Mouse (Mus musculus) G1E (cell line): ENCODE results near the gene Tmem88b. TPM values are rescaled to one million over a fixed set of nuclear protein-coding genes. Genes with fewer than 3 reads are reported as not detected.

ENCODE experiments used
- ATAC-seq: 2 replicates; pipeline ENCODE4 v1.8.0; 2016; ENCODE audit warnings: mild to moderate bottlenecking; ENCODE audit not compliant: insufficient number of reproducible peaks, poor library complexity, low FRiP score, severe bottlenecking; ENCODE audit errors: extremely low read depth
- DNase-seq: peaks from one replicate; pipeline ENCODE4 v3.0.0; 2012; ENCODE audit warnings: low spot score
- H3K27me3 ChIP-seq: 2 replicates; pipeline ENCODE4 v1.6.1; 2012; ENCODE audit warnings: mild to moderate bottlenecking, low read length, inconsistent platforms; ENCODE audit not compliant: insufficient read depth
- H3K36me3 ChIP-seq: replicated peaks from 2 replicates; pipeline ENCODE3; 2012; ENCODE audit warnings: mild to moderate bottlenecking, inconsistent platforms
- H3K4me1 ChIP-seq: 2 replicates; pipeline ENCODE4 v1.6.1; 2012; ENCODE audit warnings: low read depth, low read length, inconsistent platforms, mixed read lengths; ENCODE audit not compliant: insufficient read depth
- H3K4me3 ChIP-seq: 2 replicates; pipeline ENCODE4 v1.5.1; 2012; ENCODE audit warnings: low read depth, mild to moderate bottlenecking, inconsistent platforms, low read length, moderate library complexity, mixed read lengths
- H3K9me3 ChIP-seq: replicated peaks from 2 replicates; pipeline ENCODE4 v1.6.1; 2012; ENCODE audit warnings: inconsistent platforms
- CTCF ChIP-seq: IDR thresholded peaks from 2 replicates; pipeline ENCODE4 v1.5.1; 2012; ENCODE audit warnings: low read depth, low read length, inconsistent platforms, mixed read lengths
- GATA1 ChIP-seq: IDR thresholded peaks from 2 replicates; pipeline ENCODE4 v1.6.1; 2012; ENCODE audit warnings: borderline replicate concordance, low read length, inconsistent platforms, mixed read lengths
- GATA2 ChIP-seq: IDR thresholded peaks from 2 replicates; pipeline ENCODE4 v1.6.1; 2012; ENCODE audit warnings: low read depth, low read length, inconsistent platforms, borderline replicate concordance
- POLR2AphosphoS5 ChIP-seq: IDR thresholded peaks from 2 replicates; pipeline ENCODE4 v1.6.1; 2012; ENCODE audit warnings: low read depth, low read length, inconsistent platforms; ENCODE audit not compliant: insufficient replicate concordance
- TAL1 ChIP-seq: conservative IDR thresholded peaks from 2 replicates; pipeline ENCODE4 v1.6.1; 2012; ENCODE audit warnings: low read depth, low read length, inconsistent platforms, mixed read lengths
- polyA plus RNA-seq: library from polyadenylated mRNA; stranded (reverse); fragments of >175 nt; gene quantifications from 2 replicates; pipeline ENCODE4 v1.2.3, GENCODE M21; 2012
- total RNA-seq, 2 experiments: library from RNA; stranded (forward) in 1 of 2; stranded (reverse) in 1 of 2; fragments of 200-1000 nt in 1 of 2; fragments of >200 nt in 1 of 2; fragmentation: Nextera tagmentation in 1 of 2; gene quantifications; 2 replicates each; pipeline ENCODE4 v1.2.3; 2014 to 2017

The Tmem88b gene
- total and polyA plus RNA-seq, 3 experiments: 0.05 TPM; not detected in 2

- no peaks in the 10 kb centered on the region for H3K27me3 ChIP-seq
- peak overlapping the region; percentile 90 for H3K4me3 ChIP-seq
- ATAC-seq: peak; percentile 52; the same call in 1 of the 2 replicates
- H3K9me3 ChIP-seq: no peaks in the 10 kb centered on the region
- H3K36me3 ChIP-seq: peaks cover 43% of the 10 kb centered on the region
- H3K4me1 ChIP-seq: peaks cover 41% of the 10 kb centered on the region
- no peak for TF ChIP-seq GATA2
- 0 out of 2 replicates have a peak, but pooled peaks have one; percentile 9 for TF ChIP-seq CTCF
- TF ChIP-seq POLR2AphosphoS5: no peak
- DNase-seq: peak; percentile 40
These were observed 25.6 kb downstream of the Tmem88b start for GRCm38 (mm10) chr4:155759862-155760612.

- H3K4me1 ChIP-seq: peaks cover 48% of the 10 kb centered on the region
- no peak for DNase-seq
- peaks cover 71% of the 10 kb centered on the region for H3K36me3 ChIP-seq
- no peak for TF ChIP-seq POLR2AphosphoS5
- TF ChIP-seq TAL1: no peak
- TF ChIP-seq GATA1: no peak
- no peak for TF ChIP-seq CTCF
- no peak for TF ChIP-seq GATA2
- no peaks in the 10 kb centered on the region for H3K9me3 ChIP-seq
- no peaks in the 10 kb centered on the region for H3K27me3 ChIP-seq
- ATAC-seq: no peak
- no peak overlapping the region for H3K4me3 ChIP-seq
These were observed 28.7 kb downstream of the Tmem88b start for GRCm38 (mm10) chr4:155757011-155757410.

GRCm38 (mm10) chr4:155746575-155747490 is 38.8 kb downstream of the Tmem88b start:
- Histone ChIP-seq H3K4me1 (peaks cover 32% of the 10 kb centered on the region), H3K36me3 (peaks cover 100% of the 10 kb centered on the region), H3K4me3 (no peak overlapping the region), H3K27me3 (no peaks in the 10 kb centered on the region), H3K9me3 (no peaks in the 10 kb centered on the region)
- DNase-seq: no peak
- no peak for ATAC-seq
- TF ChIP-seq POLR2AphosphoS5 (no peak), TAL1 (no peak), CTCF (no peak), GATA2 (no peak), GATA1 (no peak)

- H3K4me3 ChIP-seq: no peak overlapping the region
- ATAC-seq (no peak), DNase-seq (no peak)
- H3K4me1 ChIP-seq: peaks cover 25% of the 10 kb centered on the region
- no peaks in the 10 kb centered on the region for H3K27me3 ChIP-seq
- no peak for TF ChIP-seq GATA2
- TF ChIP-seq TAL1: no peak
- TF ChIP-seq GATA1: no peak
- TF ChIP-seq POLR2AphosphoS5: no peak
- no peak for TF ChIP-seq CTCF
- H3K36me3 ChIP-seq: peaks cover 100% of the 10 kb centered on the region
- H3K9me3 ChIP-seq: no peaks in the 10 kb centered on the region
These were observed 39.6 kb downstream of the Tmem88b start for GRCm38 (mm10) chr4:155746036-155746548.

- H3K4me3 ChIP-seq: no peak overlapping the region
- ATAC-seq (no peak), DNase-seq (no peak)
- TF ChIP-seq CTCF: no peak
- no peak for TF ChIP-seq POLR2AphosphoS5
- no peak for TF ChIP-seq TAL1
- TF ChIP-seq GATA1: no peak
- no peak for TF ChIP-seq GATA2
- H3K9me3 ChIP-seq: no peaks in the 10 kb centered on the region
- H3K4me1 ChIP-seq: peaks cover 16% of the 10 kb centered on the region
- H3K36me3 ChIP-seq: peaks cover 100% of the 10 kb centered on the region
- no peaks in the 10 kb centered on the region for H3K27me3 ChIP-seq
These were observed 40.5 kb downstream of the Tmem88b start for GRCm38 (mm10) chr4:155745136-155745535.

- Histone ChIP-seq H3K36me3 (peaks cover 100% of the 10 kb centered on the region), H3K9me3 (no peaks in the 10 kb centered on the region), H3K4me3 (no peak overlapping the region), H3K4me1 (peaks cover 14% of the 10 kb centered on the region), H3K27me3 (no peaks in the 10 kb centered on the region)
- TF ChIP-seq GATA1 (no peak), TAL1 (no peak), CTCF (no peak), GATA2 (no peak), POLR2AphosphoS5 (no peak)
- DNase-seq (no peak), ATAC-seq (no peak)
These were observed 41.2 kb downstream of the Tmem88b start for GRCm38 (mm10) chr4:155744474-155744873.
